Mouse (Mus musculus): ENCODE results near the gene Pcsk4.

DNA sequence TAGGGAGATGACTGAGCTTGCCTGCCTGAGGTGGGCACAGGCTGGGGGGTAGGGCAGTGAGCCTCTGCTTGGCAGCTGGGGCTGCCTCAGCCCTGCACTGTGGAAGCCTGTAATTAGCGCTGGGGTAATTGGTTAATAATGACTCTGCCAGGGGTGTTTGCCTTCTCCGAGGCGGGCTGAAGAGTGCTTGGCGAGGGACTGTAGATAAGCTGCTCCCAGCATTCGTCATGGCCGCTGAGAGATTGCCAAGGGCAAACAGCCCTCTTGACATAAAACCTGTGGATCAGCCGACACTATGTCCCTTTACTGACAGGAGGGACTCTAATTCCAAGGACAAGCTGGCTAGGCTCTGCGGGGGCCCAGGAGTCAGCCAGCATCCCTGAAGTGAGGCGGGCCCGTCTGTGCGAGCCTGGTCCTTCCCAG is 12.9 kb downstream of the Pcsk4 start:
- no peak for TF ChIP-seq CTCF (IDR thresholded peaks at IDR 0.05)
- 0 out of 2 replicates have a peak, but pooled peaks have one; percentile 16 for TF ChIP-seq POLR2A (IDR thresholded peaks at IDR 0.05; ENCODE audit: insufficient read depth, low read depth, low read length)
